Mouse (Mus musculus): ENCODE results near the gene Afap1. TPM values are rescaled to one million over a fixed set of nuclear protein-coding genes. Genes with fewer than 3 reads are reported as not detected.

Afap1 gene
- polyA plus RNA-seq, 1 experiment from 2014 or later = 15.1 TPM

DNA sequence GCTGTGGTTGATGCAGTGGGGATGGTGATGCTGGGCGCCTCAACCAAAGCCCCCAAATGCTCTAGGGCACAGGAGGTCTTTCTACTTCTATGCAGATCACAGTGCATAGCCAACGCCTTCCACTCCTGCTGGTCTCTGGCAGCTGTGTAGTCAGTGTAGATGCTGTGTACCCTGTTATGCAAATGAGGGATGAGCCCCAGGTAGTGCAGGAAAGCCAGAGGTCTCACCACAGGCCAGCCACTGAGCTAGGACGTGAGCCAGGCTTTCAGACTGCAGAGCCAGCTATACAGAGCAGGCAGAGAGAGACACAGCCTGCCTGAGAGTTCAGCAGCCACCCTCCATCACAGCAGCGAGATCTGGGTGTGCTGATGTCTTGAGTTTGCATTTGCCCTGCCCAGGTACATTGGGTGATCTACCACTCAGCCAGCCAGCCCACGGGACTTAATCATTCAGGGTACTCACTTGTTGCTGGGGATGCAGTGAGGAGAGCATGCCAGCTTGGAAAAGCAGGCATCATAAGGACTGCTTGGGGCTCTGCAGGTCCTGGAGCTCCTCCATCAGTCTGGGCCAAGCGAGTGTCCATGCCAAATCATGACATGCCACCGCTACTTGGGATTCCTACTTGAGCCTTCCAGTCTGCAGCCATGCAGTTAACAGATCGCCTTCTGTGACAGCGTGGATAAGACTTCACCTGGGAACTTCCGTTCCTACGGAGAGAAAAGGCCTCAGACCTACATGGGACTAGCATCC lies 97.0 kb downstream of the Afap1 start:
- no peaks in the 10 kb centered on the region for H3K27me3 ChIP-seq (ENCODE audit: low read depth, poor library complexity, severe bottlenecking)
- WGBS = 87% methylated on average over 11 of the region's 11 CpGs
- H3K4me1 ChIP-seq = no peaks in the 10 kb centered on the region
- H3K4me3 ChIP-seq = no peak overlapping the region
- DNase-seq (ENCODE audit: low spot score) = no peak
- no peak overlapping the region for H3K27ac ChIP-seq
- no peaks in the 10 kb centered on the region for H3K9me3 ChIP-seq (replicated peaks)
- H3K36me3 ChIP-seq = peaks cover 87% of the 10 kb centered on the region

- H3K36me3 ChIP-seq = peaks cover 36% of the 10 kb centered on the region
- H3K27ac ChIP-seq = no peak overlapping the region
- H3K9me3 ChIP-seq (replicated peaks) = no peaks in the 10 kb centered on the region
- WGBS = 85% methylated on average over 10 of the region's 10 CpGs
- no peaks in the 10 kb centered on the region; the same call in 1 of the 2 replicates for H3K4me1 ChIP-seq
- DNase-seq (ENCODE audit: low spot score) = no peak
- H3K27me3 ChIP-seq (ENCODE audit: low read depth, poor library complexity, severe bottlenecking) = no peaks in the 10 kb centered on the region
- no peak overlapping the region for H3K4me3 ChIP-seq
Measured at GRCm38 (mm10) chr5:36003797-36004196, 110.7 kb downstream of the Afap1 start.

- Histone ChIP-seq H3K27me3 (ENCODE audit: low read depth, poor library complexity, severe bottlenecking) (no peaks in the 10 kb centered on the region), H3K4me3 (no peak overlapping the region), H3K4me1 (no peaks in the 10 kb centered on the region; the same call in 1 of the 2 replicates), H3K27ac (no peak overlapping the region), H3K36me3 (peaks cover 15% of the 10 kb centered on the region), H3K9me3 (replicated peaks) (no peaks in the 10 kb centered on the region)
- 84% methylated on average over 8 of the region's 8 CpGs for WGBS
- no peak for DNase-seq (ENCODE audit: low spot score)
Measured at GRCm38 (mm10) chr5:36006106-36006505, 113.0 kb downstream of the Afap1 start.

GRCm38 (mm10) chr5:36006586-36006985 lies 113.5 kb downstream of the Afap1 start:
- H3K4me1 ChIP-seq = no peaks in the 10 kb centered on the region; the same call in 1 of the 2 replicates
- no peak for DNase-seq (ENCODE audit: low spot score)
- H3K27me3 ChIP-seq (ENCODE audit: low read depth, poor library complexity, severe bottlenecking) = no peaks in the 10 kb centered on the region
- H3K27ac ChIP-seq = no peak overlapping the region
- 76% methylated on average over 5 of the region's 5 CpGs for WGBS
- no peaks in the 10 kb centered on the region for H3K9me3 ChIP-seq (replicated peaks)
- H3K36me3 ChIP-seq = peaks cover 10% of the 10 kb centered on the region
- no peak overlapping the region for H3K4me3 ChIP-seq

DNA sequence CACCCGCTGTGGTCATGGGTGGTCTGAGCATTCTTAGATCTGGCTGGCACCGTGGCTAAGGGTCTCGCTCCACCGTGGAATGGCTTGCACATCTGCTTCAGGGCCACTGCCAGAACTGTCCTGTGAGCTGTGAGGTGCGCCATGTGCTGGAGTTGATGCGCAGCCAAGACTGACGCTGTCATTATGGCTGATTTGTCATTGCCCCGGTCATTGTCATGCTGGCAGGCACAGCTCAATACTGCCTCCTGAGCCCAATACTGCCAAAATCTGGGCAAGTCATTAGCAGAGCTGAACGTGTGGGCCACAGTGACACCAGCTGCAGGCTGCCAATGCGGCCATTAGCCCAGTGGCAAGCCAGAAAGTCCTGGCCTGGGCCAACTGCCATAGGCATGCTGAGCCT lies 114.5 kb downstream of the Afap1 start:
- no peak for DNase-seq (ENCODE audit: low spot score)
- WGBS = 86% methylated on average over 10 of the region's 10 CpGs
- Histone ChIP-seq H3K9me3 (replicated peaks) (no peaks in the 10 kb centered on the region), H3K4me3 (no peak overlapping the region), H3K27me3 (ENCODE audit: low read depth, poor library complexity, severe bottlenecking) (no peaks in the 10 kb centered on the region), H3K4me1 (no peaks in the 10 kb centered on the region; the same call in 1 of the 2 replicates), H3K36me3 (peaks cover 1% of the 10 kb centered on the region; the same call in 1 of the 2 replicates), H3K27ac (no peak overlapping the region)

GRCm38 (mm10) chr5:36009405-36009804 lies 116.3 kb downstream of the Afap1 start:
- Histone ChIP-seq H3K4me3 (no peak overlapping the region), H3K27me3 (ENCODE audit: low read depth, poor library complexity, severe bottlenecking) (no peaks in the 10 kb centered on the region), H3K9me3 (replicated peaks) (no peaks in the 10 kb centered on the region), H3K27ac (no peak overlapping the region), H3K36me3 (no peaks in the 10 kb centered on the region), H3K4me1 (no peaks in the 10 kb centered on the region; the same call in 1 of the 2 replicates)
- WGBS = 91% methylated on average over 4 of the region's 4 CpGs
- DNase-seq (ENCODE audit: low spot score) = no peak

DNA sequence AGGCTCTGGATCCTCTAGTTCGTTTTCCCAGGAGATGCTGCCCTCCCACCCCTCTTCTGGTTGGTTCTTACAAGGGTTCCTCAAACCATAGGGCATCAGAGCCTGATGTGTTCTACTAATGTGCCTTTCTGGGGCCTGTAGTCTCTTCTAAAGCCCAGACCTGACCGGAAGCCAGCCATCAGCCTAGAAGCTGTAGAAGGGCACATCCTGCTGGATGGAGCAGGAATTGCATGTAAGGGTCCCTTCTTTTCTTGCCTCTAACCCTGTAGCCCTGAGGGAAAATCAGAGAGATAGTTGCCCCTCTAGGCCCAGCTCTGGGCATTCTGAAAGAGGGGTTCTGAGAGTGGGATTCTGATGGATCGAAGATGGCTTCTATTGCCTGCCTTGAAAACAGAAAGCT lies 125.2 kb downstream of the Afap1 start:
- DNase-seq (ENCODE audit: low spot score) = peak; percentile 42

DNA sequence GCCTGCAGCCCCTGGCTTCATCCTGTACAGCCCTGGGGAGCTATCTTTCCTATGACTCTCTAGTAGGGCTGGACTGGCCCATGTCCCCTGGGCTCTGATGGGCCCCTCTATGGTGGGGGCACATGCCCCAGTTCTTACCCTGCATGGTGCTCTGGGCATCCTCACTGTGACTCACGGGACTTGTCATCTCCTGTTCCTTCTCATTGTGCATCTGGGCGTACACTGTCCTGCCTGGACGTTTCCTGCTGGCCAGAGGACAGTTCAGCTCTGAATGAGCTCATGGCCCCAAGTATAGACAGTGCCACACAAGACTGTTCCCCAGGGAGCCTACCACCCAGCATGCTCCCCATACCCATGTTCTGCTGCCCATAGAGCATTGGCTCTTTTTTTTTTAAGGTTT lies 128.0 kb downstream of the Afap1 start:
- no peaks in the 10 kb centered on the region for H3K9me3 ChIP-seq (replicated peaks)
- no peaks in the 10 kb centered on the region for H3K36me3 ChIP-seq
- H3K4me3 ChIP-seq = no peak overlapping the region
- no peaks in the 10 kb centered on the region for H3K27me3 ChIP-seq (ENCODE audit: low read depth, poor library complexity, severe bottlenecking)
- WGBS = 90% methylated on average over 3 of the region's 3 CpGs
- 0 out of 2 replicates have a peak, but pooled peaks cover 3% of the 10 kb centered on the region for H3K4me1 ChIP-seq
- no peak for DNase-seq (ENCODE audit: low spot score)
- H3K27ac ChIP-seq = no peak overlapping the region

More for the DNA sequence above, 125.2 kb downstream of the Afap1 start:
- Histone ChIP-seq H3K27me3 (ENCODE audit: low read depth, poor library complexity, severe bottlenecking) (no peaks in the 10 kb centered on the region), H3K27ac (no peak overlapping the region), H3K4me1 (0 out of 2 replicates have a peak, but pooled peaks cover 3% of the 10 kb centered on the region), H3K36me3 (no peaks in the 10 kb centered on the region), H3K4me3 (no peak overlapping the region), H3K9me3 (replicated peaks) (no peaks in the 10 kb centered on the region)
- WGBS = 71% methylated on average over 3 of the region's 3 CpGs

- WGBS = 92% methylated on average over 1 of the region's 1 CpGs
- Histone ChIP-seq H3K27ac (no peak overlapping the region), H3K36me3 (no peaks in the 10 kb centered on the region), H3K4me3 (no peak overlapping the region), H3K4me1 (0 out of 2 replicates have a peak, but pooled peaks cover 3% of the 10 kb centered on the region), H3K27me3 (ENCODE audit: low read depth, poor library complexity, severe bottlenecking) (no peaks in the 10 kb centered on the region), H3K9me3 (replicated peaks) (no peaks in the 10 kb centered on the region)
- DNase-seq (ENCODE audit: low spot score) = no peak
Measured at GRCm38 (mm10) chr5:36022361-36022760, 129.2 kb downstream of the Afap1 start.

DNA sequence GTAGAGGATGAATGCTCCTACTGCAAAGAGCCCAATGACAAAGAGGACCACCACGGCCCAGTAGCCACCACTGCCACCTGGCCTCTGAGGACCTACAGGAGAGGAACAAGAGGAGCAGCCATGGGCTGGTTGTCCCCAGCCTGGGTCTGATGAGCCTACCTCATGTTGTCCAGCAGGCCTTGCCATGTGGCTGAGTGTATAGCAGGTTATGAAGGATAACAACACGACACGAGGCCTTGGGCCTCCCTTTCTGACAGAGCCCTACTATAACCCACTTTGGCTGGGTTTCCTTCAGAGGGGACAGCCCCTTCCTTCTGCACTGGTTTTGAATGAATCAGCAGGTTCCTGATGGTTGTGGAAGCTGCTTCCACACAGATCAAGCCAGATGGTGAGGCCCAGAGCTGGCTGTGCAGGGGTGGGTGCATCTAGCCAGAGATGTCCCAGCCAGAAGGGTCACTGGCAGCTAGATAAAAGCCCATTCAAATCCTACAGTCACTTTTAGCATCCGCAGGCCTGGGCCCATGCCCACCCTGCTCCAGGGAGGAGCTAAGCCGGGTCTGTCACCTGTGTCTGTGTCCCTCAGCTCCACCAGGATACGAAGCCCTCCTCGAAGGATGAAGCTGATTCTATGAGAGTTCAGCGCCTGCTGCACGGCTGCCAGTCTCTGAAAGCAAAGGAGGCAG lies 131.0 kb downstream of the Afap1 start:
- Histone ChIP-seq H3K27ac (no peak overlapping the region), H3K36me3 (no peaks in the 10 kb centered on the region), H3K4me1 (peaks cover 3% of the 10 kb centered on the region; the same call in 1 of the 2 replicates), H3K4me3 (no peak overlapping the region), H3K9me3 (replicated peaks) (no peaks in the 10 kb centered on the region), H3K27me3 (ENCODE audit: low read depth, poor library complexity, severe bottlenecking) (no peaks in the 10 kb centered on the region)
- 89% methylated on average over 9 of the region's 9 CpGs for WGBS
- DNase-seq (ENCODE audit: low spot score) = no peak

- DNase-seq (ENCODE audit: low spot score) = no peak
- Histone ChIP-seq H3K4me3 (no peak overlapping the region), H3K36me3 (no peaks in the 10 kb centered on the region), H3K9me3 (replicated peaks) (no peaks in the 10 kb centered on the region), H3K27ac (no peak overlapping the region), H3K27me3 (ENCODE audit: low read depth, poor library complexity, severe bottlenecking) (no peaks in the 10 kb centered on the region), H3K4me1 (no peaks in the 10 kb centered on the region; the same call in 1 of the 2 replicates)
- 81% methylated on average over 4 of the region's 4 CpGs for WGBS
Measured at GRCm38 (mm10) chr5:36025076-36025475, 132.0 kb downstream of the Afap1 start.

- Histone ChIP-seq H3K36me3 (no peaks in the 10 kb centered on the region), H3K27ac (no peak overlapping the region), H3K27me3 (ENCODE audit: low read depth, poor library complexity, severe bottlenecking) (no peaks in the 10 kb centered on the region), H3K4me1 (no peaks in the 10 kb centered on the region), H3K4me3 (no peak overlapping the region), H3K9me3 (replicated peaks) (no peaks in the 10 kb centered on the region)
- WGBS = 52% methylated on average over 8 of the region's 8 CpGs
- DNase-seq (ENCODE audit: low spot score) = peak; percentile 70
Measured at GRCm38 (mm10) chr5:36033531-36034426, 140.7 kb downstream of the Afap1 start.

Measured in limb, embryonic 10.5 days (tissue).